ENCODE assay signal across 8 mouse cellular contexts in the genomic region with DNA sequence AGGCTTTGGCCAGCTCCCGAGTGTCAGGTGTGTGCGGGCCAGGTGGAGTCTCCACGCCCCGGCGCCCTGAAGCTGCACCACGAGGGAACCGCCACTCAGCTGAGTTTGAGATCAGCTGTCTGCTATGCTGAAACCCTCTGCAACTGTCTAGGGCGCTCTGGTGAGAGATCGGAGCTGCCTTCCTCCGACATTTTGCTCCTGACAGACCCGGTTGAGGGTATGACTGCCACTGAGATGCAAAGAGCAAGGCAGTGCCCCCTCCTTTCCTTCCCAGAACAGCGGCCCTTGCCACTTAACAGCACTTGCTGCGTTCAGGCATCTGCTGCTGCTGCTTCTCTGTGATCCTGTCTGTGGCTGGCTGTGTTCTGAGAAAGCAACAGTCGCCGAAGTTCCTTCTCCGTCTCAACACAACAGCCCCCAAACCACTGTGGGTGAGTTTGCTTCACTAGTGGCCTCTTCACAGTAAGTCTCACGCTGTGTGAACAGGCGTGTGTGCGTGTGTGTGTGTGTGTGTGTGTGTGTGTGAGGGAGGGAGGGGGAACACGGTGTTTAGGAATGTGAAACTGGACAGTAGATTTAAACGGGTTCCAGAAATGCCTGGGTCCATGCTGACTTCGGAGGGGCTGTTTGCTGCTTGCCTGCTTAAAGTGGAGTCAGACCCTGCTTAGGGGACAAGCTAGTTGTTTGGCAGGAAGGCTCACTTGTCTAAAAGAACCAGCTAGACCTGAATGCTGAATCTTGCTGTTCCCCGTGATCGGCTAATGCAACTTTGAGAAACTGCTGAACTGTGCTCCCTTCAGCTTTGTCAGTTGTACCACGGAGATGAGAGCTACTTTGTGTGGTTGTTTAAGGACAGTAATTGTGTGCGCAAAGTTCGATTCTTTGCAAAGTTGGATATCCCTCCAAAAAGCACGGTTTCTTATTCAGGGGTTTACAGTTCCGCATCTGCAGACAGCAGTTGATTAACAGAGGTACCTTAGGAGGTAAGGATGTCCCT.
DNase-seq lines count a peak whose midpoint lies in the region; ATAC-seq and TF ChIP-seq lines count a peak whose summit lies in the region.

No protein-coding gene starts in this region.

- H3K9ac ChIP-seq in forebrain, embryonic 13.5 days = peak overlapping the region; percentile 55
- 0 out of 2 replicates have a peak overlapping the region, but pooled peaks have one; percentile 34 for H3K9ac ChIP-seq in hindbrain, embryonic 11.5 days (ENCODE audit: low read depth, low read length)
- peak overlapping the region; percentile 47 for H3K9ac ChIP-seq in limb, embryonic 12.5 days (replicated peaks)
- peak overlapping the region; percentile 41 for H3K9ac ChIP-seq in neural tube, embryonic 11.5 days (ENCODE audit: low read length)

- intact Hi-C loops in gastrocnemius, postnatal 14 days (cut with DNase I; ENCODE audit: low total_unique reads) = no loop called here

- H3K4me2 ChIP-seq in forebrain, embryonic 13.5 days = peak overlapping the region; percentile 64
- peak overlapping the region; percentile 55 for H3K4me2 ChIP-seq in hindbrain, embryonic 11.5 days (replicated peaks; ENCODE audit: low read depth, low read length)
- peak overlapping the region; percentile 71 for H3K4me2 ChIP-seq in limb, embryonic 12.5 days
- peak overlapping the region; percentile 61 for H3K4me2 ChIP-seq in neural tube, embryonic 11.5 days (ENCODE audit: low read depth)

- peaks cover 19% of the 10 kb centered on the region for H3K27me3 ChIP-seq in forebrain, embryonic 13.5 days
- H3K27me3 ChIP-seq in hindbrain, embryonic 11.5 days (ENCODE audit: control insufficient read depth, insufficient read depth, low read length) = peaks cover 4% of the 10 kb centered on the region; the same call in 1 of the 2 replicates
- H3K27me3 ChIP-seq in limb, embryonic 12.5 days = peaks cover 10% of the 10 kb centered on the region; the same call in 1 of the 2 replicates
- peaks cover 8% of the 10 kb centered on the region; the same call in 1 of the 2 replicates for H3K27me3 ChIP-seq in neural tube, embryonic 11.5 days (ENCODE audit: control insufficient read depth, insufficient read depth, low read length)

- H3K4me3 ChIP-seq in forebrain, embryonic 13.5 days = peak overlapping the region; percentile 34
- peak overlapping the region; percentile 30 for H3K4me3 ChIP-seq in hindbrain, embryonic 11.5 days (ENCODE audit: low read depth, low read length)
- H3K4me3 ChIP-seq in limb, embryonic 12.5 days (replicated peaks) = peak overlapping the region; percentile 45
- H3K4me3 ChIP-seq in neural tube, embryonic 11.5 days (ENCODE audit: low read depth, low read length) = peak overlapping the region; percentile 38

- no peak overlapping the region for H3K27ac ChIP-seq in forebrain, embryonic 13.5 days
- H3K27ac ChIP-seq in hindbrain, embryonic 11.5 days (ENCODE audit: low read depth, low read length) = no peak overlapping the region
- H3K27ac ChIP-seq in limb, embryonic 12.5 days = 0 out of 2 replicates have a peak overlapping the region, but pooled peaks have one; percentile 9
- H3K27ac ChIP-seq in neural tube, embryonic 11.5 days (ENCODE audit: low read depth, low read length) = no peak overlapping the region

- peaks cover 24% of the 10 kb centered on the region for H3K4me1 ChIP-seq in forebrain, embryonic 13.5 days
- H3K4me1 ChIP-seq in hindbrain, embryonic 11.5 days (replicated peaks; ENCODE audit: control insufficient read depth, insufficient read depth, low read length) = no peaks in the 10 kb centered on the region
- peaks cover 6% of the 10 kb centered on the region; the same call in 1 of the 2 replicates for H3K4me1 ChIP-seq in limb, embryonic 12.5 days (replicated peaks)
- H3K4me1 ChIP-seq in neural tube, embryonic 11.5 days (ENCODE audit: control insufficient read depth, insufficient read depth, low read length) = peaks cover 5% of the 10 kb centered on the region; the same call in 1 of the 2 replicates

- H3K36me3 ChIP-seq in forebrain, embryonic 13.5 days (ENCODE audit: poor library complexity, severe bottlenecking) = no peaks in the 10 kb centered on the region
- no peaks in the 10 kb centered on the region for H3K36me3 ChIP-seq in hindbrain, embryonic 11.5 days (ENCODE audit: control insufficient read depth, insufficient read depth, low read length)
- H3K36me3 ChIP-seq in limb, embryonic 12.5 days = no peaks in the 10 kb centered on the region
- no peaks in the 10 kb centered on the region for H3K36me3 ChIP-seq in neural tube, embryonic 11.5 days (ENCODE audit: control insufficient read depth, insufficient read depth, low read length)

- no peak for TF ChIP-seq CTCF in brain, embryonic 14.5 days (IDR thresholded peaks at IDR 0.05; ENCODE audit: borderline replicate concordance, extremely low read depth, insufficient read depth, insufficient read length)

- TF ChIP-seq POLR2A in brain, embryonic 14.5 days (IDR thresholded peaks at IDR 0.05; ENCODE audit: borderline replicate concordance, extremely low read depth, insufficient read depth, insufficient read length, poor library complexity, severe bottlenecking) = no peak

- DNase-seq in gastrocnemius, postnatal 14 days = peak; percentile 5
- no peak for DNase-seq in gastrocnemius, postnatal 25 days
- DNase-seq in brain, embryonic 14.5 days (ENCODE audit: low read depth) = peak; percentile 67
- DNase-seq in hindbrain, embryonic 11.5 days (ENCODE audit: low spot score) = peak; percentile 52
- peak; percentile 55 for DNase-seq in neural tube, embryonic 11.5 days (ENCODE audit: low spot score)
- peak; percentile 1 to 6 for DNase-seq in urinary bladder, postnatal 36 days (ENCODE audit: low spot score in 2 of 2)

- H3K9me3 ChIP-seq in forebrain, embryonic 13.5 days (replicated peaks) = no peaks in the 10 kb centered on the region
- H3K9me3 ChIP-seq in hindbrain, embryonic 11.5 days (ENCODE audit: control insufficient read depth, low read length) = no peaks in the 10 kb centered on the region
- no peaks in the 10 kb centered on the region for H3K9me3 ChIP-seq in limb, embryonic 12.5 days
- H3K9me3 ChIP-seq in neural tube, embryonic 11.5 days (ENCODE audit: control insufficient read depth, low read length) = no peaks in the 10 kb centered on the region

- ATAC-seq in forebrain, embryonic 13.5 days = peak; percentile 72
- peak; percentile 54 for ATAC-seq in hindbrain, embryonic 11.5 days (ENCODE audit: low FRiP score)
- peak; percentile 67; the same call in 1 of the 2 replicates for ATAC-seq in limb, embryonic 12.5 days (ENCODE audit: insufficient number of reproducible peaks, insufficient read depth, low FRiP score, low TSS enrichment, low read depth)
- peak; percentile 35; the same call in 1 of the 2 replicates for ATAC-seq in neural tube, embryonic 11.5 days (ENCODE audit: insufficient read depth, low FRiP score, low TSS enrichment)

- 13% methylated on average over 29 of the region's 29 CpGs for WGBS in forebrain, embryonic 13.5 days
- 20% methylated on average over 29 of the region's 29 CpGs for WGBS in hindbrain, embryonic 11.5 days
- 17% methylated on average over 29 of the region's 29 CpGs for WGBS in limb, embryonic 12.5 days
- WGBS in neural tube, embryonic 11.5 days = 19% methylated on average over 29 of the region's 29 CpGs
